Mouse (Mus musculus): ENCODE data around the gene Clptm1l.

Gene Clptm1l

GRCm38 (mm10) chr13:73603522-73604155 lies at the start of gene Clptm1l:
Gene Clptm1l (plus strand): TSS chr13:73604006.
- DNase-seq (ENCODE audit: low spot score) = peak; percentile 93

DNA sequence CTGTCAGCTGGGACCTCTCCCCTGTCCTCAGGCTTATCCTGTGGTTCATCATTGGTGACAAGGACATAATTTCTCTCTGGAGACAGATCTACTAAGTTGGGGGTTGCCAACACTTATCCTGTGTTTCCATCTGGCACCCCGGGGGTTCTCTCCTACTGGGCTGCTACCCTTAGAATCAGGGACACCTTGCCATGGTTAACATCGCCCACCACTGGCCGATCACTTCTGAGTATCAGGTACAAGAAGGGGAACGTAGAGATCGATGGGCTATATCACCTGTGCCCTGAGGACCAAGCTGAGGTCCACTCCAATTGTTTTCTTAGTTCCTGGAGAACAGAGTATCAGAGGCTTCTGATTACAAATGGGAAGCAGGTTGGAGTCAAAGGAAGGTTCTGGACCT lies 39.6 kb upstream of the Clptm1l start:
- no peak for DNase-seq (ENCODE audit: low spot score)

- DNase-seq (ENCODE audit: low spot score) = no peak
Measured at GRCm38 (mm10) chr13:73575051-73575450, 28.8 kb upstream of the Clptm1l start.

DNA sequence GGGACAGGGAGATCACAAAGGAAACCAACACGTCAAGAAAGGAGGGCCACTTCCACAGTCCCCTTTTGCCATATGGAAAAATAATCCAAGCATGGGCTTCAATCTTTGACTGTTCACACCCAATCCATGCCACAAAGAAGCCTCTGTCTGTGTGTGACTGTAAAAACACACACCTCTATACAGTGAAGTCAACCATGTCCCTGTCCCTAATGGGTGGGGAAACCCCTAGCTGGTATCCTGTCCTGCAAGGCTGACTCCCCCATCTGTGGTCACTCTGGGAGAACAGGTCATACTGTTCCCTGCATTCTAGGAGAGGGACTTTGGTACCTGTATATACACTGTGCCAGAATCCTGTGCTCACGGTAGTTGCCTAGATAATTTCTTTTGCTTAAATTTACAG lies 26.5 kb upstream of the Clptm1l start:
- no peak for DNase-seq (ENCODE audit: low spot score)

- DNase-seq (ENCODE audit: low spot score) = no peak
Measured at GRCm38 (mm10) chr13:73591488-73591887, 12.3 kb upstream of the Clptm1l start.

DNA sequence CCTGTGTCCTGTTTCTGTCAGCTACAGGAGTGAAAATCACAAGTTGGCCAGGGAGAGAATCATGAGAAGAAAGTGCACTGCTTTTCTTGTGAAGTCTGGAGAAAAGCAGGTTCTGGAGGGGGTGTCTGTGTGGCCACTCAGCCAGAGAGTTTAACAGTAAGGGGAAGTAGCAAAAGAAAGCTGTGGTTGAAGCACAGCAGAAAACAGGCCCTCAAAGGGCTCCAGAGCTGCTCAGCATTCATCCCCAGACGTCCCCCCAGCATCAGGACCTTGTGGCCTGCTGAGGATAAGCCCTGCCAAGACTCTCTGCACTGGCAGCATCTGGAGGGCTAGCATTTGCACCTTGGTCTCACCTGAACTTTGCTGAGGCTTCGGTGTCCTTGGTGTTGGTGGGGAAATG lies 11.3 kb upstream of the Clptm1l start:
- DNase-seq (ENCODE audit: low spot score) = no peak

GRCm38 (mm10) chr13:73596276-73596675 lies 7.5 kb upstream of the Clptm1l start:
- DNase-seq (ENCODE audit: low spot score) = no peak

DNA sequence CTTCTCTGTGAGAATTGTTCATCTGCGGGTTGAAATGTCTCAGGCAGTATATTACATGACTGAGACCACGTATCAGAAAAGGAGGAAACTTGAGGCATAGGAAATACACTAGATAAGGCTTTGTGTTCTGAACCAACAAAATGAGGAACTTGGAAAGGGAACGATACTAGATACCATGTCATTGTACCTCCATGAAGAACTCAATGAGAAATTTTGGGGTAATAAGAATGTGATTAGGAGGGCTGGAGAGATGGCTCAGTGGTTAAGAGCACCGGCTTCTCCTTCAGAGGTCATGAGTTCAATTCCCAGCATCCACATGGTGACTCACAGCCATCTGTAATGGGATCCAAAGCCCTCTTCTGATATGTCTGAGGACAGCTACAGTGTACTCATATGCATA lies 3.6 kb upstream of the Clptm1l start:
- no peak for DNase-seq (ENCODE audit: low spot score)

DNA sequence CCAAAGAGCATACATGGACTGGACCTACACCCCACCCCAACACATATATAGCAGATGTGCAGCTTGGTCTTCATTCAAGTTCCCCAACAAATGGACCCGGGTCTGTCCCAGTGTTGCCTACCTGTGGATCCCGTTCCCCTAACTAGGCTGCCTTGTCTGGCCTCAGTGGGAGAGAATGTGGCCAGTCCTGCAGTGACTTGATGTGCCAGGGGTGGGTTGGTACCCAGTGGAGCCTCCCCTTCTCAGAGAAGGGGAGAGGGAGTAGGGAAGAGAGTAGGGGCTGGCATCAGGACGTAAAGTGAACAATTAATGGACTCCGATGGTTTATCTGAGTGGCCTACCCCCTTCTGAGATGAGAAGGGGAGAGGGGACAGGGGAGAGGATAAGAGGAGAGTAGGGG lies 760 bp upstream of the Clptm1l start:
- DNase-seq (ENCODE audit: low spot score) = no peak

DNA sequence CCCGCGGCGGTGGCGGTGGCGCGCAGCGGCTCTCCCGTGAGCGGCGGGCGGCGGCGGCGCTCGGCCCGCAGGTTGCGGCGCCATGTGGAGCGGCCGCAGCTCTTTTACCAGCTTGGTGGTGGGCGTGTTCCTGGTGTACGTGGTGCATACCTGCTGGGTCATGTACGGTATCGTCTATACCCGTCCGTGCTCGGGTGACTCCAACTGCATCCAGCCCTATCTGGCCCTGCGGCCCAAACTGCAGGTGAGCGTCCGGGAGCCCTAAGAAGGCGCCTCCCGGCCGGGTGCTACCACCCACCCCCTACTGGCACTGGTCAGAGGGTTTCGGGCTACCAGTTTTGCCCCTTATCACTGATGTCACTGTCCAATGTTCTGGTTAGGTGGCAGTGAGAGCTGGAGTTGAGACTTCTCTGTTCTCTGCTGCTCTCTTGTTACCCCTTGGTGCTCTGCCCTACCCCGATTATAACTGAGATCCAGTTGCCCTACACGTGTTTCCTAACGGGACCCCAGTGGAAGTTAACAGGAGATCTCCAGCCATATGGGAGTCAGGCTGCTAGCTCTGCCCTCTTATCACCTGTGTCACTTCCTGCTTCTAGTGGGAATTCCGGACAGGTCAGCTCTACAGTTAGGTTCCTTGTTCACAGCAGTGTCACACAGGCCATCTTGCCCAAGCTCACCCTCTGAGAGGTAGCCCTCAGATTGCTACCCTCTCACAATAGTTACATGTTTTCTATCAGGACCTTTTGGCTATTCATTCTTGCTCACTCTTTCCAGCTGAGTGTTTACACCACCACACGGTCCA lies 551 bp downstream of the Clptm1l start:
- DNase-seq (ENCODE audit: low spot score) = no peak

DNA sequence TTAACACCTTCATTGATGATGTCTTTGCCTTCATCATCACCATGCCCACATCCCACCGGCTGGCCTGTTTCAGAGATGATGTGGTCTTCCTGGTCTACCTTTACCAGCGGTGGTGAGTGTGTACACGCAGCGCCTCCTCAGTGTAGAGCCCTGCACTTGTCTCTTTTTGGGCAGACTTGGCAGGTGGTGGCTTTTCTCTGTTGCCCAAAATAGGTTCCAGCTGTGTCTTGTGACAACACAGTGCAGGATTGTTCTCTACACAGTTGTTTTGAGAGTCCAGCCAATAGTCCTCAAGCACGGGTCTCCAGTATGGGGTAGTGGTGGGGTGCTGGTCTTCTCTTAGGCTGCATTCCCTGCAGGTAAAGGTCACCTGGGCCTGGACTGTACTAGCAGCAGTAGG lies 14.6 kb downstream of the Clptm1l start:
- no peak for DNase-seq (ENCODE audit: low spot score)

GRCm38 (mm10) chr13:73620637-73621036 lies 16.8 kb downstream of the Clptm1l start:
- DNase-seq (ENCODE audit: low spot score) = no peak

- DNase-seq (ENCODE audit: low spot score) = no peak
Measured at GRCm38 (mm10) chr13:73626410-73626744, 22.6 kb downstream of the Clptm1l start.

DNA sequence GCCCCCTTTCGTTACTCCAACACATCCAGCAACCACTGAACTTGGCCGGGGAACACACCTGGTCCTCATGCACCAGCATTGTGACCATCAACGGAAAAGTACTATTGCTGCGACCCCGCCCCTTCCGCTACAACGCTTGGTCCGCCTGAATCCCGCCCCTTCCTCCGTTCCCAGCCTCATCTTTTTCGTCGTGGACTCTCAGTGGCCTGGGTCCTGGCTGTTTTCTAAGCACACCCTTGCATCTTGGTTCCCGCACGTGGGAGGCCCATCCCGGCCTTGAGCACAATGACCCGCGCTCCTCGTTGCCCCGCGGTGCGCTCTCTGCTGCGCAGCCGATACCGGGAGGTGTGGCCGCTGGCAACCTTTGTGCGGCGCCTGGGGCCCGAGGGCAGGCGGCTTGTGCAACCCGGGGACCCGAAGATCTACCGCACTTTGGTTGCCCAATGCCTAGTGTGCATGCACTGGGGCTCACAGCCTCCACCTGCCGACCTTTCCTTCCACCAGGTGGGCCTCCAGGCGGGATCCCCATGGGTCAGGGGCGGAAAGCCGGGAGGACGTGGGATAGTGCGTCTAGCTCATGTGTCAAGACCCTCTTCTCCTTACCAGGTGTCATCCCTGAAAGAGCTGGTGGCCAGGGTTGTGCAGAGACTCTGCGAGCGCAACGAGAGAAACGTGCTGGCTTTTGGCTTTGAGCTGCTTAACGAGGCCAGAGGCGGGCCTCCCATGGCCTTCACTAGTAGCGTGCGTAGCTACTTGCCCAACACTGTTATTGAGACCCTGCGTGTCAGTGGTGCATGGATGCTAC lies 23.1 kb downstream of the Clptm1l start, which contains the start of gene Tert:
Tert (plus strand) TSS at position 167 of the 805 bp plus-strand sequence.
- DNase-seq (ENCODE audit: low spot score) = peak; percentile 22

DNA sequence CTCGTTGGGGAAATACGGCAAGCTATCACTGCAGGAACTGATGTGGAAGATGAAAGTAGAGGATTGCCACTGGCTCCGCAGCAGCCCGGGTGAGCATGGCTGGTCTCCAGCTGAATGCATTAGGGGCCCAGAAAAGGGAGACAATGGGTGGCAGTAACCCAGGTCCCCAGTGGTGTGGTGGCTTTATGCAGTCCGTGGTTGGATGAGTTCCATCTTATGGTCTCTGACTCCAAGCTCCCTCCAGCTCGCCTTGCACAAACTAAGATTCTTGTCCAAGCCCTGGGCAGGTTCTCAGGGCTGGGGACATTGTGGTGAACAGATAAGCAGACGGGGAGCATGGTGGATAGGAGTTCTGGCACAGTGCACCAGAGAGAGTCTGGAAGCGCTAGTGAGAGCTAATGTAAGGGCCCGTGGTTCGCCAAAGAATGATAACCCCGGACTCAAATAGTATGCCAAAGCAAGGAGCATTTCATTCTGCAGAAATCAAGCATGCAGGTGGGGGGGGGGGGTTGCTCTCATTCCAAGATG lies 24.8 kb downstream of the Clptm1l start:
- DNase-seq (ENCODE audit: low spot score) = no peak

DNA sequence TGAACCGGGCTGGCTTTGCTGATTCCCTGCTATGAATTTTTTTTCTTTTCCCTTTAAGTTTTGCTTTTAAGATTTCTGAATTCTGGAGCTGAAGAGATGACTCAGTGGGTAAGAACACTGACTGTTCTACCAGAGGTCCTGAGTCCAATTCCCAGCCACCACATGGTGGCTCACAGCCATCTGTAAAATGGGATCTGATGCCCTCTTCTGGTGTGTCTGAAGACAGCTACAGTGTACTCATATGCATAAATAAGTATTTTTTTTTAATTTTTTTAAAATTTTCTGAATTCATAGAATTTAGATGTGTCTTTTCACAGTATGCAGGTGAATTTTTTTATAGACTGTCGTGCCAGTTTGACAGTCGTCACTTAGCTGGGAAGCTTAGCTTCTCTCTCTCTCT lies 28.0 kb downstream of the Clptm1l start:
- DNase-seq (ENCODE audit: low spot score) = no peak

- no peak for DNase-seq (ENCODE audit: low spot score)
Measured at GRCm38 (mm10) chr13:73637826-73638225, 34.0 kb downstream of the Clptm1l start.

GRCm38 (mm10) chr13:73641296-73641695 lies 37.5 kb downstream of the Clptm1l start:
- DNase-seq (ENCODE audit: low spot score) = no peak

DNA sequence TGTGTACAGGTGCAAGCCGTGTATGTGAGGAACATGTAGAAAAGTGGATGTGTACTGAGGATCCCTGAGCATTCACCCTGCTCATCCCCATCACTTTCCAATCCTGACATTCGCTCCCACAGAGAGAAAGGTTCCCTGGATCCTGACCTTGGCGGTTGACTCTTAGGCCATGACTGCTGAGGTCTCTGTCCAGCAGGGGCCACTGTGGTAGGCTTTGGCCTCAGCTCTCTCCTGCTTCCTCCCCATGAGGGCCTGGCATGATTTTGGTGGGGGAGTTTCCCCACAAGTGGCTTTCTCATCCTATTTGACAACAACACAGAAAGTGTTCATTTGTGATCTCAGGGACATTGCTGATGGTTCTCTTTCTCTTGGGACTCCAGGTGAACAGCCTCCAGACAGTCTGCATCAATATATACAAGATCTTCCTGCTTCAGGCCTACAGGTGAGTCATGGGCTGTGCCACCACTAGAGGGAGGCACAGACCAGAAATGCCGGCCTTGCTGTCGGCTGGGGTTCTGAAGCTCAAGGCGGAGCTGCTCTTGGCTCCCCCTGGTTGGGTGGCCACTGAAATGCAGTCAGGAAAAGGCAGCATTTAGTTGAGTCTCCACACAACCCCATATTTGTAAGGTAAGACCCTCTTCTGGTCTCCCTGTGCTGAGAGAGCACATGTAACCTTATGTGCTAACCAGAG lies 42.7 kb downstream of the Clptm1l start:
- DNase-seq (ENCODE audit: low spot score) = peak; percentile 9

DNA sequence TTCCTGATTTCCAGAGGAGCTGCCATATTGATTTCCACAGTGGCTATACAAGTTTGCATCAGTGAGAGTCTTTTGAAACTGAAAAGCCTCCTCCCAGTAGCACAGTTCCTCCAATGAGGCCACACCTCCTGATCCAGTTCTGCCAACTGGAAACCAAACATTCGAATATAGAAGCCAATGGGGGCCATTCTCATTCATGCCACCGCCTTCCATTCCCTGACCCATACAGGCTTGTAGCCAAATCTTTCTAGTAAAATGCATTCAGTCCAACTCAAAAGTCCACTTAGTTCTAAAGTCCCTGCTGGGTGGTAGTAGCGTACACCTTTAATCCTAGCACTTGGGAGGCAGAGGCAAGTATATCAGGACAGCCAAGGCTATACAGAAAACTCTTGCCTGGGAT lies 49.5 kb downstream of the Clptm1l start:
- DNase-seq (ENCODE audit: low spot score) = no peak

- DNase-seq (ENCODE audit: low spot score) = no peak
Measured at GRCm38 (mm10) chr13:73654976-73655375, 51.2 kb downstream of the Clptm1l start.

- no peak for DNase-seq (ENCODE audit: low spot score)
Measured at GRCm38 (mm10) chr13:73658953-73659352, 55.1 kb downstream of the Clptm1l start.

Measured in ovary, adult 18-20 months (tissue).